Mouse (Mus musculus): ENCODE data around the gene Krt19. TPM values are rescaled to one million over a fixed set of nuclear protein-coding genes. Genes with fewer than 3 reads are reported as not detected.

Krt19 gene
- polyA plus RNA-seq, 1 experiment from 2014 or later = 0.51 TPM

Other genes with a start within 250 kb of the Krt19 start
- gene Krtap31-1, start 240.7 kb downstream of the Krt19 start, polyA plus RNA-seq (2014; fragmentation: Nextera tagmentation; extraction: Ambion mirVana) = not detected in 2 replicates
- gene Gm11565, start 233.9 kb downstream of the Krt19 start, polyA plus RNA-seq (2014; fragmentation: Nextera tagmentation; extraction: Ambion mirVana) = not detected in 2 replicates
- gene Krtap31-2, start 212.4 kb downstream of the Krt19 start, polyA plus RNA-seq (2014; fragmentation: Nextera tagmentation; extraction: Ambion mirVana) = not detected in 2 replicates
- not detected in 2 replicates for gene Krtap9-5, start 200.2 kb downstream of the Krt19 start, polyA plus RNA-seq (2014; fragmentation: Nextera tagmentation; extraction: Ambion mirVana)
- gene Krtap29-1, start 169.6 kb downstream of the Krt19 start, polyA plus RNA-seq (2014; fragmentation: Nextera tagmentation; extraction: Ambion mirVana) = not detected in 2 replicates
- 0.24 TPM in 1 of 2 replicates, not detected in the other for gene Krtap16-1, start 162.1 kb downstream of the Krt19 start, polyA plus RNA-seq (2014; fragmentation: Nextera tagmentation; extraction: Ambion mirVana)
- 0.56 and 0.86 TPM in 2 replicates for gene Krtap17-1, start 154.7 kb downstream of the Krt19 start, polyA plus RNA-seq (2014; fragmentation: Nextera tagmentation; extraction: Ambion mirVana)
- gene Krt33a, start 132.5 kb downstream of the Krt19 start, polyA plus RNA-seq (2014; fragmentation: Nextera tagmentation; extraction: Ambion mirVana) = not detected in 2 replicates
- not detected in 2 replicates for gene Krt33b, start 118.8 kb downstream of the Krt19 start, polyA plus RNA-seq (2014; fragmentation: Nextera tagmentation; extraction: Ambion mirVana)
- not detected in 2 replicates for gene Krt34, start 107.1 kb downstream of the Krt19 start, polyA plus RNA-seq (2014; fragmentation: Nextera tagmentation; extraction: Ambion mirVana)
- gene Krt31, start 98.1 kb downstream of the Krt19 start, polyA plus RNA-seq (2014; fragmentation: Nextera tagmentation; extraction: Ambion mirVana) = not detected in 2 replicates
- not detected in 2 replicates for gene Krt32, start 60.4 kb downstream of the Krt19 start, polyA plus RNA-seq (2014; fragmentation: Nextera tagmentation; extraction: Ambion mirVana)
- gene Krt35, start 52.4 kb downstream of the Krt19 start, polyA plus RNA-seq (2014; fragmentation: Nextera tagmentation; extraction: Ambion mirVana) = not detected in 2 replicates
- gene Krt36, start 43.0 kb downstream of the Krt19 start, polyA plus RNA-seq (2014; fragmentation: Nextera tagmentation; extraction: Ambion mirVana) = not detected in 2 replicates
- gene Krt13, start 27.1 kb downstream of the Krt19 start, polyA plus RNA-seq (2014; fragmentation: Nextera tagmentation; extraction: Ambion mirVana) = not detected in 2 replicates
- gene Krt15, start 12.7 kb downstream of the Krt19 start, polyA plus RNA-seq (2014; fragmentation: Nextera tagmentation; extraction: Ambion mirVana) = not detected in 2 replicates
- 0.08 TPM in 1 of 2 replicates, not detected in the other for gene Krt9, start 44.6 kb upstream of the Krt19 start, polyA plus RNA-seq (2014; fragmentation: Nextera tagmentation; extraction: Ambion mirVana)
- 0.36 and 0.40 TPM in 2 replicates for gene Krt14, start 58.9 kb upstream of the Krt19 start, polyA plus RNA-seq (2014; fragmentation: Nextera tagmentation; extraction: Ambion mirVana)
- not detected in 2 replicates for gene Krt16, start 100.2 kb upstream of the Krt19 start, polyA plus RNA-seq (2014; fragmentation: Nextera tagmentation; extraction: Ambion mirVana)
- 0.22 TPM in 1 of 2 replicates, not detected in the other for gene Krt17, start 112.4 kb upstream of the Krt19 start, polyA plus RNA-seq (2014; fragmentation: Nextera tagmentation; extraction: Ambion mirVana)
- not detected in 2 replicates for gene Krt42, start 121.2 kb upstream of the Krt19 start, polyA plus RNA-seq (2014; fragmentation: Nextera tagmentation; extraction: Ambion mirVana)
- gene Eif1, start 171.2 kb upstream of the Krt19 start, polyA plus RNA-seq (2014; fragmentation: Nextera tagmentation; extraction: Ambion mirVana) = 1,262 and 1,333 TPM in 2 replicates
- not detected in 2 replicates for gene Gast, start 185.7 kb upstream of the Krt19 start, polyA plus RNA-seq (2014; fragmentation: Nextera tagmentation; extraction: Ambion mirVana)
- gene Hap1, start 207.5 kb upstream of the Krt19 start, polyA plus RNA-seq (2014; fragmentation: Nextera tagmentation; extraction: Ambion mirVana) = 71.6 and 93.7 TPM in 2 replicates
- 43.0 and 58.9 TPM in 2 replicates for gene Jup, start 249.1 kb upstream of the Krt19 start, polyA plus RNA-seq (2014; fragmentation: Nextera tagmentation; extraction: Ambion mirVana)